Mouse (Mus musculus) olfactory bulb, adult 2 months (tissue): ENCODE measurements around the gene Egfl7.

Source experiments
- CTCF ChIP-seq: fragments of 200-500 bp; IDR thresholded peaks from 2 replicates; pipeline ENCODE4 v1.5.1; 2012; ENCODE audit warnings: low read depth, mild to moderate bottlenecking, low read length, moderate library complexity; ENCODE audit not compliant: insufficient read depth
- POLR2A ChIP-seq: fragments of 200-500 bp; IDR thresholded peaks from 2 replicates; pipeline ENCODE4 v1.6.1; 2012; ENCODE audit warnings: mild to moderate bottlenecking, low read depth, low read length, moderate library complexity; ENCODE audit not compliant: insufficient read depth

- no peak for TF ChIP-seq CTCF
- TF ChIP-seq POLR2A, result no peak
Measured at GRCm38 (mm10) chr2:26607056-26607910, 27.5 kb downstream of the Egfl7 start.
